Mouse (Mus musculus): ENCODE measurements at regions not wholly inside any gene's neighbourhood (a gene's known extent, or its start where the extent isn't known, plus 50 kb on each side); places are given as distances from the start of the nearest gene placed in this dataset.

DNA sequence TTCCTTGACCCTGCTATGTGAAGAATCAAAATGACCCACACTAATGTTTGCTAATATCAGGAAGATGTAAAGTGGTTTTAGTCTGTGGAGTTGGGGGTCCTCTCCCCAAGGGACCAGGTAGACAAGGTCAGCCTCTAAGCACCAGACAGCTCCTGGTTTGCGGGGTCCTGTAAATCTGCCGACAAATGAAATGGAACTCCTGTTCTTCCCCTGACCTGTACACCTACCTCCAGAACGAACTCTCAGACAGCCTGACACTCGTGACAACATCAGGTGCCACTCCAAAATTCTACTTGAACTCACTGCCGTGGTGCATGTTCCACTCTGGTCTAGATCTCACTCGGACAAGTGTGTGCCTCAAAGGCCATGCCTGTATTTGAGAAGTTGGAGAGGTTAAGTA, 121.8 kb upstream of the Cdkn3 start:
- DNase-seq, result no peak

DNA sequence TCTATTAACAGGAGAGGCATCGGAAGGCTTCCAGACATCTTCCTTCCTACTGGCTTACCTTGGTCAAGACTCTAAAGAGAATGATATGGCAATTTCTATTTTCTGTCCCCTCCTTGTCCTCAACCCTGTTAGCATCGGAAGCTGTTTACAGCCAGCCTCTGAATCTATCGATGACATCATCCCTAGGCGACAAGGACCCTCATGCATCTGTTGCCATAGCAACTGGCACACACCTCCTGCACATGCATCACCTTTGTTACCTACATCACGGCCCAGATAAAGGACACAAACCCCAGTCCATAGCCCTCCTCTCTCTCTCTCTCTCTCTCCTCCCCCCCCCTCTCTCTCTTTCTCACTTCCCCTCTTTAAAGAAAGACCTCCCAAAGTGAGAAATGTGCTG, 123.1 kb upstream of the Cdkn3 start:
- DNase-seq, result no peak

DNA sequence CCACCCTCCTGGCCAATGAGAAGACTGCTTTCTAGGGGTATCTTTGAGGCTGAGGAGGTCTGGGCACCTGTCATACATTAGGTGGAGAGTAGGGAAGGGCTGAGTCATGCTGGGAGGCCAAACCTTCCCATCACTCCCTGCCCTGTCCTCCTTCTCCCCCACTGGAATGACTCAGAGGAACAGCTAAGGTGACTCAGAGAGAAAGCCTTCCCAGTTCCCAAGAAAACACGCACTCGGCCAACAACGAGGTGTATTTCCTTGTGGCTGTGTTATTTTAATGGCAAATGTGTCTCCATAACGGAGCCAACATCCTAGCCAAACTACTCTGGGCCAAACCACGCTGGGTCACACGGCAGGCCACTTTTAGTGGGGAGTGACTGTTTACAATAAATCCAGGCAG, 124.0 kb upstream of the Cdkn3 start:
- DNase-seq, result no peak

DNA sequence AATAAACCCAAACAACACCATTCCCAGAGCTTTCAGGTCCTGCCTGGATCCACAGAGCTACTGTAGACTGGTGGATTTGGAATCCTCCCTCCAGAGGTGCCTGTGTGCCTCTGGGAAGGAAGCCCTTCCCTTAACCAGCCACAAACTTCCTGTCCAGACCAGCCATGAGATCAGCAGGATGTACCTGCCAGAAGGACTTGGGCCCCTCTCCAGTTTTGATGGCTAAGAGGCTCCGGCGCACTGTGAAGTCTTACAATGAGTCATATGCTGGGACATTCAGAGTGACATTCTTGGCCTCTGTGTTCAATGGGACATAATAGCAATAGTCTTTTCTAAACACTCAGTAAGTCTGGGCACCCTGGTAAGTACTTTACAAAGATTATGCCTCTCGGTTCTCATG, 125.0 kb upstream of the Cdkn3 start:
- DNase-seq, result peak; percentile 52

DNA sequence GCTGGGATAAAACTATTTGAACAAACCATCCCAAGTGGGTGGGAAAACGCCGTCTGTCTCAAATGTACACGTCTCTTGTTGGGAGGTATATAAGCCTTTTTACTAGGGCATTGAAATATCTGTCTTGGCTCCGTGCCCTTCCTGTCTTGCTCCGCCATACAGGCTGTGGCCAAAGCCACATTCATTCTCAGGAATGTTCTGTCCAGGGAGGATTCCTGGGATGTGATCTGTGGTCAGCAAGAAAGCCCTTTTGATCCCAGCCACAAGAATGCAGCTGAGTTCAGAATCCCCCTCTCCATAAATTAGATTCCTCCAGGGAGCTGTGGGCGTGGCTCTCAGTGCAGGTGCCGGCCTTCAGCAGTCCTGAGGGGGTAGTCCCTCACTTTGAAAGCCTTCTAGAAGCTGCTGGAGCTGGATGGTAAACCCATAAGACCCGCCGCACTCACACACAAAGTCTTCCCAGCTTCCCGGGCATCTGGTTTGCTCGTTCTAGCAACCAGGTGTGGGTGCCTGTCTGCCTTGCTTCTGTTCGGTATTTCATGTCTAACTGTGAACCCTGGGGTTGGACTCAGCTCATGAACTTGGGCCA, 125.6 kb upstream of the Cdkn3 start:
- DNase-seq, result no peak

DNA sequence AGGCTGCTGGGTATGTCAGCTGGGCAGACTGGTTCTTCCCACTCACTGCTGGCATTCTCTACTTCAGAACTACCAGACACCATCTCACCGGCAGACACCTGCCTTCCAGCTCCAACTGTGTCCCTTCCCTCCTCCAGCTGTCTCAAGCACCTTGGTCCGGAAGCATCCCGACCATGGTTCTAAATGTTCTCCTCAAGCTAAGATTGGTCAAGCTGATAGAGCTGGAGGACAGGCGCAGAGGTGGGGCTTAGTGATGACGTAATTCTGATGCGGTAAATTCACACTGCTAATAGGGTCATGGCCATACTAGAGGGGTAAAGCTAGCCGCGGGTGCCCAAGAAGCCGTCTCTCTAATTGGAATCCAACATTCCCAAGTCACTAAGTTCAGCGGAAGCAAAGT, 126.1 kb upstream of the Cdkn3 start:
- no peak for DNase-seq

DNA sequence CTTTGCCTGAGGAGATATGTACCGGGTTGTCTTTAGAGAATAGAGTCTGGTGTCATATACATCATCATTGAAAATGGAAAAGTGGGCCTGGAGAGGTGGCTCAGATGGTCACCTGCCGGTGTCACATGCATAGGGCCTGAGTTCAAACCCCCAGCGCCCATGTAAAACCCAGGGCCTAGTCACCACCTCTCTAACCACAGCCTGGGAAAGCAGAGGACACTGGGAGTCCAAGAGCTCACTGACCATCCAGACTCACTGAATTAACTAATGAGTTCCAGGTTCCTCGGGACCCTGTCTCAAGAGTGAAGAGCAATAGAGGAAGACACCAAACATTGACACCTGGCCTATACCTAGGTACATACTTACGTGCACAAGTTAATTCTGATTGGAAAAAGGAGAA, 132.7 kb upstream of the Cdkn3 start:
- DNase-seq, result no peak

DNA sequence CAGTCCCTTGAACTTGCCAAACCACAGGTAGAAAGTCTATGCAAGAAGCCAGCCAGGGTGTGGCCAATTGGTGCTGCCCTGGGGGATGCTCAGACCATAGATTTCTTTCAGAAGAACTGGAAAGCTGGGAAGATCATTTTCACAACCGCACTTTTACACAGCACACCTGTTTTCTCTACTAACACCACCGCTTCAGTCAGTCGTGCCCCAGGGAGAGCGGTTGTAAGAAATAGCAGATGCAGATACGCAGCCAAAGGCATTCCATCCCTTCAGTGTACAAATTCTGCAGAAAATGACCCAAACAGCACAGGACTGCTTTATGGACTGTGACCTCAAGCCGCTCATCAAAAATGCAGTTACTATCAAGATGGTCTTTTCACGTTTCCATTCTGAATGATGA, 134.6 kb upstream of the Cdkn3 start:
- no peak for DNase-seq

DNA sequence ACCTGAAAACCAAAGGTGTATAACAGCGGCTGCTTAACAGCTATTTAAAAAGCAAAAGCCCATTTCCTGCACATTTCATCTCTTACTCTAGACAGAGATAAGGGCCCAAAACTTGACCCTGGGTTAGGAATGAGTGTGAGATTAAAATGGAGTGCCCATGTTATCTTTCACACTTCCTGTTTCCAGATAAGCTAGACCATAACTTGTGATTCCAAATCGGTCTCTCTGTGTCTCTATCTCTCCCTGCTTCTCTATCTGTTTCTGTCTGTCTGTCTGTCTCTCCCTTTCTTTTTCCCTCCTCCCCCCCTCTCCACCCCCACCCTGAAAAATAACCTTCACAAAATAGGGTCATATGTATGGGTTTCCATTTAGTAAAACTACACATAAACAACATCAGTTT, 136.7 kb upstream of the Cdkn3 start:
- no peak for DNase-seq

DNA sequence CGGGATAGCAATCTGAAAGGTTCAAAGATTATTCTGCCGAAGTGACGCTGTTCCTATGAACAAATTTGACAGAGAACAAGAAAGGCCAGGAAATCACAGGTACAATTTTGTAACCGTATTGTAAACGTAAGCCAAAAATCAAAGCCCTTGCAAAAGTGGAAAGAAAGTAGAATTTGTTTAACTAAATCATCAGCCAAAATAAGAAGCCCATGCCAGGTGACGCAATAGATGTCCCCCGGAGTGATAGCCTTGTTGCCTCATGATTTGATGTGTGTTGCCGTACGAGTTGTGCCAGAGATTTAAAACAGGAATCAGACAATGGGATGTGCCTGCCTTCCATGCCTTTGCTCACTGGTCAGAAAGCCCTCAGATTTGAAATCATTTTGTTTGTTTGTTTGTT, 144.3 kb upstream of the Cdkn3 start:
- no peak for DNase-seq

DNA sequence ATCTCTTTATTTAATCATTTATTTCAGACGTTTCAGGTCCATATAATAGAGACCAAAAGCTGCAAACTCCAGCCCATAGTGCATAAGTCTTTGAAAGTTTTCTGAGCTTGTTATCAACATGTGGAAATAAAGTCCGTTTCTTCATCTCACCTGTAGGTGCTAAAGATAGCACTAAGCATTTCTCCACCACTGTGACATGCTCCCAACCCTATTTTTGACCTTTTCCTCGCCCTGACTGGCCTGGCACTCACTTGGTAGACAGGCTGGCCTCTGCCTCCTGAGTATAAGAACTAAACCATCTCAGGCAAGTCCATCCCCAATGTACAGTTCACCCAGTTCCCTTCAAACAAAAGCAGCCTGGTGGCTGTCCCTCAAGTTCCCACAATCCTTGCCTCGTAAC, 145.4 kb upstream of the Cdkn3 start:
- no peak for DNase-seq

DNA sequence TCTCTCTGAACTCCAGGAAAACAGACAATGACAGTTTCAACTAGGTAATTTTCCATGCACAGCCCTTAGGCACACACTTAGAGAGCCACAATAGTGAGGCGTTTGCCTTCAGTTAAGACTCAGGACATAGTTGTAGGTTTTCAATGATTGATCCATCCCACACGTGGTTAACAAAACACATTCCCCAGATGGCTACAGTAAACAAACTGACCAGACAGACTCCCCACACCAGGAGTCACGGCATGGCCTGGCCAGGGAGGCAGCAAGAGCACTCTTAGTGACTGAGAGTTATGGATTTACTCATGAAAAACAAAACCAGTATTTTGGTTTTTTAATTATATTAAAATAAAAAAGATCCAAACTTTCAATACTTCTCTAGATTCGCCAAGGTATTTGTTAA, 146.6 kb upstream of the Cdkn3 start:
- no peak for DNase-seq

DNA sequence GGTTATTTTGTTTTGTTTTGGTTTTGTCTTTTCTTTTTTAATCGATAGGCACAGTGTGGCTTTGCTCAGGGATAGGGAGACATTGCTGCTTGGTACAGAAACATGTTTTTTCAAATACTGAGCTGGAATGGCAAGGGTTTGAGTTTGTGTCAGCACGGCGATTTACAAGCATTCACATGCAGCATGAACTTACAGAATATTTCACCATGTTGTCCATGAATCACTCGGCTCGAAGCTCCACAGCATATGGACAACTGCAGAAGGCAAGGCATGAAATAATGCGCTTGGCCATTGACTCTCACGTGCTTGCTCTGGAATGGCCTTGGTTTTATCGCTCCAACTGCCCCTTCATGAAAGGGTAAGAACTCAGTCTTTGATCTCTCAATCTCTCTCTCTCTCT, 147.1 kb upstream of the Cdkn3 start:
- DNase-seq, result no peak

DNA sequence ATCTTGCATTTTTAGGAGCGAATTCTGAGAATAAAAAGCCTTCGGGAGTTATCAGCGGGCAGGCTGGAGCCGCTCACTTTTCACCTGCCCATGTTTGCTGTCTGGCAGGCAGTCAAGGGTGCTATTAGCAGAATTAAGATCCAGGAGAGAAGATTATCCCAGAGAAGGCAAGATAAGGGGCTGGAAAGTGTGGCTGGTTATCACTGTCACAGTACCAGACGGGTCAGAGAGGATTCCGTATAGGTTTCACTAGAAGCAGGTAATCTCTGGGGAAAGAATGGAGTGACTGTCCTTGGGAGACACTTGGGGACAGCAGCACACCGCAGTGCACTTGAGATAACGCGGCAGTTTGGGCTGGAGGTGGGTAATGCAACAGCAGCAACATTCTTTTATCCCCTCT, 147.8 kb upstream of the Cdkn3 start:
- DNase-seq, result no peak

DNA sequence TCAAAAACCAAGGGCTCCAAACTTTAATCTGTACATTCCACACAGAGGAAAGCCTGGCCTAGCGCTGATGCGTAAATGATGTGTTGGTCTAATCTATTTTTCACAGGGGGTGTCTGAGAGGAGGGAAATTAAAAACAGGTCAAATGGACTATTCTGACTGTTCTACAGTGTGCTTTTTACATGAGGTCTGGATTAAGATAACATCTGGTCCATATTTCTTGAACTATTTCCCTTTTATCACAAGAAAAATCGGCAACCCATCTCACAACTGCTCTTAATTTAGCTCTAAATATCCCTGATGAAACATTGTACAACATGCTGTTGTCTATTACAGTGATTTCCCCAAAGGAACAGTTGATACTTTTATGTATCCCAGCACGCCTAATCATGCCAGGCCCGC, 149.4 kb upstream of the Cdkn3 start:
- DNase-seq, result no peak

DNA sequence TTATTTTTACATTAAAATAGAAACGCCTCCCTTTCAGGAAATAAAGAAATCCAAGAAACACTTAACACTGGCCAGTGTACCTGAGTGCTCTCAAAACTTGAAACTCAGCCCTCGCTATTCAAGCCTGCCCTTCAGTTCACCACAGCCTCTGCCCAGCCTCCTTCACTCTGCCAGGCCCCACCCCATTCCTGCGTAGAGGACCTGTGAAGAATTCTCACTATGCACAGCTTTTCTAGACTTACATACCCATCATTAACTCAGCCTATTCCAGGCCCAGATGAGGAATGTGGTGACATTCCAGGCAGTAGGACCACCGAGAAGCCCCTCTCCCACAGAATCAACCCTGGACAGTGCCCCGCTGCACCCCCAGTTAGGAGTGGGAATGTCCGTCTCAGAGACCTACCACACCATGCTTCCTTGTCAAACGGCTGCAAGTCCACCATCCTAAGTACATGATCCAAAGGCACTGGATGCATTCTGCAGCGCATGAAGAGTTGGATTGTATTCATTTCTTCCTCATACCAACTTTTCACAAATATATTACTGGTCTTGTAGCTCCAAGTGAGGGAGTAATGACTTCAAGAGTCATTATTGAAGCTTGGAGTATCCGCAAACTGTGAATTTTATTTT, 150.0 kb upstream of the Cdkn3 start:
- peak; percentile 64 for DNase-seq

DNA sequence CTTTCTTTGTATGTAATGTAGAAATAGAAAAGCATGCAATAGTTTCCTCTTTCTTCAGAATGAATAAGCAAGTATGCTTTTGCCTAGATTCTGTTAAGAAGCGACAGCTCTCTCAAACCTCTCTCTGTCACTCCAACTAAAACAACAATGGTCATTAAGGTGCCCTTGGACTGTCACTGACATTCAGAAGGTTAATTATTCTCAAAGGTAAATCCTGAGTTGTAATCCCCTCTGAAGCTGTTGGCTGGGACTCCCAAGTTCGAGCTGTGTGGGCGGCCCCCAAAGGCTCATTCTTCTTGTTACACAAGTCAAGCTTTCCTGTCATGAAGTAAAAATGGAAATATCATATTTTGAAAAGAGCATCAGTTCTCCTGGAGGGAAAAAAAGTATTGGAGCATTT, 153.6 kb upstream of the Cdkn3 start:
- no peak for DNase-seq

DNA sequence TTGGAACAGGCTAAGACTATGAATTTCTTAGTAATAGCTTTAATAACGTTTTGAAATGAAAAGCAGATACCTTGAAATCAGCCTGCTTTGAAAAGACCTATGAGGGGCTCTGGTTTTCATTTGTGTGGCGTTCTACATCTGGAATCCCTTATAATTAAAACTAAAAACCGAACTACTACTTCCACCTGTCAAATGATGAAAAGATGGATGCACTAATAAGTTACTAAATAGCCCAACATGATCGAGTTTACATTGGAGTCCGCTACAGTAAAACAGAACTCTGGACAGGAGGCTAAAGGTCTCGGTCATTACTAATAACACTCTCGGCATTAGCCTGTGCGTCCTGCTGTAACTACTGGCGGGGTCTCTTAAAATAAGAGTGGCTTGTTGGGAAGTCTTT, 154.3 kb upstream of the Cdkn3 start:
- no peak for DNase-seq

DNA sequence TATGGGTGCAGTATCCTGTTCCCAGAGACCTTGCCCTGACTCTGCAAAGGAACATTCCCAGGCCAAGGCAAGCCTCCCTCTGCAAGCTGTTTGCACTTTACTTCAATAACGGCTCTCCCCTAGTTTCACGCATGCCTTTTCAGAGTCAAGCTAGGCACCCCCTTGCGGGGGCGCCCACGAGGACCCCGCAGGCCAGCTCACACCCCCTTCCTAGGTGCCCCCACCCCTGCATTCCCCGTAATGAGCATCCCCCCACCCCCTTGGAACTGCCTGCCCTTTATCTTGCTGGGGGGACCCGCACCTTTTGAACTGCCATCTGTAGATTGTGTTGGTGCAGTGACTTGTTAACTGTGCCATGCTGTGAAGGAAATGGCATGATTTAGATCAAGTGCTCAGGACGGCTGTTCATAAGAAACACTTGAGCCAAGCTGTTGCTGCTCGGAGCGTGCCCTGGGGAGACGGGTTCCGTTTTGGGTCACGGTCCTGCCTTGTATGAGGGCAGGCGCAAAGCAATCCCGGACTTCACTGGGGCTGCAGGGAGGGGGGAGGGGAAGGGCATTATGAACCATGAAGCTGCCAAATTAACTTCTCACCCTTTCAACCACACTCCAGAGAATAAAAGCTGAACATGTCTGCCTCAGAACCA, 155.3 kb upstream of the Cdkn3 start:
- DNase-seq, result no peak

DNA sequence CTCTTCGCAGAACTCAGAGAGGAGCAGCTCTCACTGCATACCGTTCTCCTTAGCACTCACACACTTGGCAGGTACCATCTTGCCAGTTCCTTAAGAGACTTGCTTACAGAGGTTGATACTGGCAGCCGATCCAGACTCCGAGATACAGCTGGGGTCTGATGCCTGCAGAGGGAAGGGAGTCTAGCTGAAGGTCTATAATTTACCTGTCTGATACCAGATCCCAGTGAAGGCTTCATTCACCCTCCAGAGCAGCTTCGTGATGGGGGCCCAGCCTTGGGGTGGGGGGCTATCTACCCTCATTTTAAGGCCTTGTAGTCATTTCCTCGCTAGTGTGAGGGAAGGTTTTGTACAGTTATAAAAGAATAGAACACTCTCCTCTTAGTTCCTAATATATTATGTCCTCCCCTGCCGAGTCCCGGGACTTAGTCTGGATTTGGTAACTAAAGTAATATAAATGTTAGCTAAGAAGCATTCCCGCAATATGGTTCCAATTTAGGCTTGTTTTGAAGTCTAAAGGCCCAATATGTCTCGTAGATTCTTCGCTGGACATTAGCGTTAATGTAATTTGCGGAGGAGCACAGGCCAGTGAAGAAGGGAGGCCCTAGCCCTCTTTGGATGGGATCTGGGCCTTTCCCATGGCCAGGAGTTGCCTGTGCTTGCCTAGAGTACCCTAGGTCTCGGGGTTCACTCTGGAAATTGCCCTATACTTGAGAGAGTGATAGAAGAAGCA, 156.0 kb upstream of the Cdkn3 start:
- no peak for DNase-seq

DNA sequence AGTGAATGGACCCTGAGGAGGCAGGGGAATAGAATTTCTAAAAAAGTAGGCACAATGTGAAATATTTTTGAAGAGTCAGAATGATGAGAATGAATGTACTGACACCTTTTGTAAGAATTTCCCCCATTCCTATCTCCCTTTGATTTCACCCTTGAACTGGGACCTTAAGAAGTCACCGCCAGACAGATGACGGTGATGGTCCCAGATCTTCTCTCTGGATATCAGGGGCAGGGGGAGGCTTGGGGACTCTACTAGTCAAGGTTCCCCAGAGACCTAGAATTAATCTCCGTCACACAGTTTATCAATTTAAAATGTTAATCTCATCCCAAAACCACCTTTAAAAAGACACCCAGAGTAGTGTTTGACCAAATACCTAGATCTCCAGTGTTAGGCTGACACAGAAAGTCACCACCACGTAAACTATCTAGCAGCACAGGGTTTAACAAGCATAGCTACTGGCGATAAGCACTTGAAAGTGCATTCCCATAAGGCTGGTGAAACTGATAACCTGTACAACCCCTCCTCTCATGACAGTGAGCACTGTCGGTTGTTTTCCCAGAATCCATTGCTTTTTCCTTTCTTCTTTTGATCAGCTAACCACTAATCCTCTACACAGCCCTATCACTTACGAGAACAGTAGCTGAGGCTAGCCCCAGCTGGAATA, 163.5 kb upstream of the Cdkn3 start:
- no peak for DNase-seq

DNA sequence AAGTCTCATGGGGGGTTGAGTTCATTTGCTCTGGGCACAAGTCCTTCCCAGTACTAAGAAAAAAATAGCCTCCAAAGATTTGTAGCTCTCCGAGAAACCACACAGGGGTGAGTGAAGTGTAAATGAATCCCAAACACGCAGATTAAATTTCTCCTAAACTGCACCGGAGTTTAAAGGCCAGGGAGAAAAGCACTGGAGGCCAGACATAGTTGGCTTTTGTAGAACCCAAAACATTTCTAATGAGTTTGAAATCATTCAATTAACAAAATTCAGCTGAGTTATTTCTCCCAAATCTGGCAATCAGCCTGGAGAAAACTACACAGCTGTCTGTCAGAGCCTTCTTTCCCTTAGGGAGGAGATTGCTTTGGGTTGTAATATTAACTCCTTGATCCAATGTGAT, 166.2 kb upstream of the Cdkn3 start:
- no peak for DNase-seq

DNA sequence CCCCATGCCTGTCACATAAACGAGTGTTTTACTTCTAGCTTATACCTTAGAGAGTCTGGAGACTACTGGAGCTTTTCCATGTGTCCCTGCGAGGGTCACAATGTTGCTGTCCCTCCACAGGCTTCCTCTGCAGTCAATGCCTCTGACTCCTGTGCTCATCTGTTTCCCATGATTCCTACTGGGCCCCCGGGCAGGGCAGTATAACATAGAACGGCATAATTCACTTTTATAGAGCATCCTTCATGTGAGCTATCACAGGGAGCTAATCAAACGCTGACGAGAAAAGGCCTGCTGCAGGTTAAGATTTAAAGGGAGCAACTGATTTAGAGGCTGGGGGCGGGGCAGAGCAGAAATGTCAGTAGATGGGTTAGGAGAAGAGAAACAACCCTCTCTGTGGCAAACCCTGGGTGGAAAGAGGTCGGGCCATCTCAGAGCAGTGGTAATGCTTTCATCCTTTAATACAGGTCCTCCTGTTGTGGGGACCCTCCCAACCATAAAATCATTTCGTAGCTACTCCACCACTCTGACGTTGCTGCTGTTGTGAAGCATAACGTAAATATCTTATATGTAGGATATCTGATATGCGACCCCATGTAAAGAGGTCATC, 168.5 kb upstream of the Cdkn3 start:
- no peak for DNase-seq
